Mouse (Mus musculus) thymus, adult 2 months (tissue): ENCODE measurements around the gene Dgke. TPM values are rescaled to one million over a fixed set of nuclear protein-coding genes. Genes with fewer than 3 reads are reported as not detected.

Source experiments
- DNase-seq: peaks from one replicate; pipeline ENCODE4 v3.0.0; 2021
- H3K27ac ChIP-seq: fragments of 200-500 bp; 2 replicates; pipeline ENCODE4 v1.5.1; 2012; ENCODE audit warnings: low read length, control low read depth; ENCODE audit not compliant: control insufficient read depth, insufficient read depth
- H3K27me3 ChIP-seq: fragments of 200-500 bp; 2 replicates; pipeline ENCODE4 v1.6.1; 2012; ENCODE audit warnings: mild to moderate bottlenecking, low read length, moderate library complexity, mixed read lengths; ENCODE audit not compliant: control insufficient read depth, insufficient read depth
- H3K36me3 ChIP-seq: fragments of 200-500 bp; 2 replicates; pipeline ENCODE4 v1.6.1; 2012; ENCODE audit warnings: mild to moderate bottlenecking, low read length, moderate library complexity; ENCODE audit not compliant: control insufficient read depth, insufficient read depth
- H3K4me1 ChIP-seq: fragments of 200-500 bp; replicated peaks from 2 replicates; pipeline ENCODE4 v1.6.1; 2012; ENCODE audit warnings: low read length; ENCODE audit not compliant: control insufficient read depth, insufficient read depth
- H3K4me3 ChIP-seq: fragments of 200-500 bp; 2 replicates; pipeline ENCODE4 v1.5.1; 2012; ENCODE audit warnings: mild to moderate bottlenecking, low read length, control low read depth, moderate library complexity; ENCODE audit not compliant: control insufficient read depth, insufficient read depth
- CTCF ChIP-seq: fragments of 200-500 bp; IDR thresholded peaks from 2 replicates; pipeline ENCODE4 v1.5.1; 2012; ENCODE audit warnings: mild to moderate bottlenecking, control low read depth, low read length, moderate library complexity, borderline replicate concordance; ENCODE audit not compliant: control insufficient read depth, poor library complexity, insufficient read depth; ENCODE audit errors: extremely low read depth
- POLR2A ChIP-seq: fragments of 200-500 bp; IDR thresholded peaks from 2 replicates; pipeline ENCODE4 v1.6.1; 2012; ENCODE audit warnings: mild to moderate bottlenecking, low read length, control low read depth, moderate library complexity; ENCODE audit not compliant: control insufficient read depth, poor library complexity, insufficient read depth; ENCODE audit errors: extremely low read depth
- whole genome bisulfite sequencing: fragments of 180-500 bp; shearing (Covaris S2); methylation state at CpG from one replicate; pipeline ENCODE4 v1.1.7; 2018; 5-methylcytosine and 5-hydroxymethylcytosine counted together
- polyA plus RNA-seq: library from polyadenylated mRNA; depleted of rRNA; stranded (reverse); fragments of >200 nt; gene quantifications from 2 replicates; pipeline ENCODE4 v1.2.3, GENCODE M21; 2012; rRNA removed

Gene Dgke
- polyA plus RNA-seq, 1 experiment: 81.2 TPM

- no peaks in the 10 kb centered on the region for H3K27me3 ChIP-seq
- no peak for DNase-seq
- H3K4me3 ChIP-seq: no peak overlapping the region
- peaks cover 10% of the 10 kb centered on the region for H3K36me3 ChIP-seq
- H3K27ac ChIP-seq: no peak overlapping the region
- no peak for TF ChIP-seq POLR2A
- no peak for TF ChIP-seq CTCF
- 73% methylated on average over 7 of the region's 7 CpGs for WGBS
- H3K4me1 ChIP-seq: peaks cover 8% of the 10 kb centered on the region
These were observed 73.5 kb downstream of the Dgke start for GRCm38 (mm10) chr11:88993186-88993585.

- no peak for DNase-seq
- H3K27me3 ChIP-seq: no peaks in the 10 kb centered on the region
- H3K27ac ChIP-seq: no peak overlapping the region
- no peak for TF ChIP-seq CTCF
- no peak for TF ChIP-seq POLR2A
- H3K4me1 ChIP-seq: peaks cover 8% of the 10 kb centered on the region
- H3K36me3 ChIP-seq: peaks cover 13% of the 10 kb centered on the region
- 71% methylated on average over 5 of the region's 5 CpGs for WGBS
- no peak overlapping the region for H3K4me3 ChIP-seq
These were observed 77.1 kb downstream of the Dgke start for GRCm38 (mm10) chr11:88989530-88989929.

GRCm38 (mm10) chr11:88988956-88989355, 77.7 kb downstream of the Dgke start:
- Histone ChIP-seq H3K27me3 (no peaks in the 10 kb centered on the region), H3K4me3 (no peak overlapping the region), H3K36me3 (peaks cover 13% of the 10 kb centered on the region), H3K4me1 (peaks cover 6% of the 10 kb centered on the region), H3K27ac (no peak overlapping the region)
- no peak for DNase-seq
- TF ChIP-seq CTCF: no peak
- TF ChIP-seq POLR2A: no peak
- WGBS: 77% methylated on average over 5 of the region's 5 CpGs

GRCm38 (mm10) chr11:88986616-88987015, 80.0 kb downstream of the Dgke start:
- WGBS: 95% methylated on average over 10 of the region's 10 CpGs
- TF ChIP-seq POLR2A: no peak
- no peak for TF ChIP-seq CTCF
- no peak for DNase-seq
- Histone ChIP-seq H3K4me1 (no peaks in the 10 kb centered on the region), H3K4me3 (no peak overlapping the region), H3K27me3 (no peaks in the 10 kb centered on the region), H3K36me3 (peaks cover 27% of the 10 kb centered on the region), H3K27ac (no peak overlapping the region)

Other genes starting within 250 kb of the Dgke start
- gene Akap1, start 202.3 kb downstream of the Dgke start, polyA plus RNA-seq: 33.6 and 41.3 TPM in 2 replicates
- 7.7 and 10.3 TPM in 2 replicates for gene Scpep1, start 111.4 kb downstream of the Dgke start, polyA plus RNA-seq
- 0.51 and 0.79 TPM in 2 replicates for gene Elobl, start 99.9 kb downstream of the Dgke start, polyA plus RNA-seq
- 12.8 and 14.7 TPM in 2 replicates for gene Coil, start 96.6 kb downstream of the Dgke start, polyA plus RNA-seq
- gene Trim25, start 67.5 kb downstream of the Dgke start, polyA plus RNA-seq: 80.5 and 120 TPM in 2 replicates
- gene Gm525, start 7.0 kb upstream of the Dgke start, polyA plus RNA-seq: 25.8 and 35.9 TPM in 2 replicates
- 0.26 and 0.53 TPM in 2 replicates for gene Nog, start 235.5 kb upstream of the Dgke start, polyA plus RNA-seq